Mouse (Mus musculus) fibroblast of lung, adult 2 months (primary cell): ENCODE measurements around the gene Nkx1-1.
A peak's percentile ranks its signal among the peaks of the same experiment; 100 is the strongest.

ENCODE experiments used
- DNase-seq: peaks from one replicate; pipeline ENCODE4 v3.0.0-alpha.2; 2011; ENCODE audit warnings: low read depth

The Nkx1-1 gene

DNA sequence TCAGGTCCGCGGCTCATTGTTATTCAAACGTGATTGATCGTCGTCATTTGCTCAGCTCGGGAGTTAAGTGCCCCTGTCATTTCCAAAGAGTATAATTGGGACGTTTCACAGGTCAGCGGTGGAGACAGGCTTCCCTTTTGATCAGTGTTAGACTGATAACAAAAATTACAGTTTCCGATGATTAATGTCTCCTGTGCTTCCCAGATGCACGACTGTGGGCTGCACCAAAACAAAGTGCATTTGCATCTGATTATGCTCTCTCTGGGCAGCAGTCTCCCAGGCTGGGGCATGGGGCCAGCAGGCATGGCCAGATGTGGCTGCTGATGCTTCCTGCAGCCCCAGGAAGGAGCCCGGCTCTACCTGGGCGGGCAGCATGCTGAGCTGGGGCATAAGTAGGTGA is 33.0 kb downstream of the Nkx1-1 start:
- DNase-seq: no peak

DNA sequence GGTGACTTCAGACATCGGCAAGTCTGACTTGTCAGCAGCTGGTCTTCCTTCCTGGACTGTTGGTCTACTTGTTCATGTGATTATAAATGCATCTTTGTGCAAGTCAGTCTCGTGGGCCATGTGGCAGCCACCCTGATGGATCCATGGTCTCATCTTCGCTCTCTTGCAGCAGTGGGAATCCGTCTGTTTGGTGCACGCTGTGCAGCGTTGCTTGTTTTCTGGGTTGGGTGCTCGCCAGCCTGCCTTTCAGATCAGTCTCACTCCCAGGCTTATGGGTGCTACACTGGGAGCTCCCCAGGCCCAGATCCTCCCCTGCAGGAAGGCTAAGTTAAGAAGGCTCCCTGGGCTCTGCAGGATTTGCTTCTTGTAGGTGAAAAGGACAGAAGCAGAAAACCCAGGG is 36.9 kb downstream of the Nkx1-1 start:
- no peak for DNase-seq

DNA sequence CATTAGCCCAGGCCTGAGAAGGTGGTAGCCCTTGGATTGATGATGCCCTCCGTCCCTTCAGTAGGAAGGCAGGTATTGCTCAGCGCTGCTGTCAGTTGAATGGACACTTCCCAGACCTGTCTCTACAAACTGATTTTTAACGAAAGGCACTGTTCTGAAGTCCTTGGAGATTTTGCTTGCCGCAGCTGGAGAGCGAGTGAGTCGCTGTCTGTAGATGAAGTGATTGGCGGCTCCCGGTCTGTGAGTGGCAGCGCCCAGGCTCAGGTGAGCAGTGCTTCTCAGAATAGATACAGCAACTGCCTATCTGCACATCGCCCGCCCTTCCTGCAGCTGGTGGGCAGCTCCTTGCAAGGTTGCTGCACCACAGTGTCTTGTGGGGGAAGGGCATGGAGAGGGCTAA is 38.1 kb downstream of the Nkx1-1 start:
- DNase-seq: no peak

DNA sequence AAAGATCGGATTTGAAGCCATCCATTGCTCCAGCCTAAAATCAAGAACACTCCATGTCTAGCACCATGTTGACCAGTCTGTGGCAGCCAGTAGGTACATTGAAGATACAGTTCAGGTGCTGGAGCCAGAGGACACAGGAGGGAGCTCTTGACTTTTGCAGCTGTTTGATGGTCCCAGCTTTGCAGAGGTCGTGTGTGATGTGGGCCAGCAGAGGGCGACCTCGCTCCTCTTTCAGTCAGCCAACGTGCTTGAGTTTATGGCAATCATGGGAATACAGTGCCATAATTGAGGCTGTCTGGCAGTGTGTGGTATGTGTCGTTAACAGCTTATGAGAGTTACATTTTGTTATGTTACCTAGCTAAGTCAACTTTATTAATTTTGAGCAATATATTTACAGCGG is 40.0 kb downstream of the Nkx1-1 start:
- peak; percentile 57 for DNase-seq

DNA sequence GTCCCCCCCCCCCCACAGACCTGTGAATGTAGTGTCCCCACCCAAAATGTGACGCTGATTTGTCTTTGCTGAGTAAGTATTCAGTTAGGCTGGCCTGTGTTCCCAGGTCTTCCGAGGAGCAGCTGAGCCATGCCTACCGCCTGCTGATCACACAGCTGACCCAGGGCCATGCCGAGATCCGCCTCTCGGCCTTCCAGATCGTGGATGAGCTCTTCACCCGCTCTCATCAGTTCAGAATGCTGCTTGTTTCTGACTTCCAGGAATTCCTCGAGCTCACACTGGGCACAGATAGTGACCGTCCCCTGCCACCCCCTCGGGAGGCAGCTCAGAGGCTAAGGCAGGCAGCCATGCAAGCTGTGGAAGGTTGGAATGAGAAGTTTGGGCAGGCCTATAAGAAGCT is 46.2 kb downstream of the Nkx1-1 start:
- no peak for DNase-seq
